Mouse (Mus musculus) liver, postnatal 0 days (tissue): ENCODE results near the gene Gipr. TPM values are rescaled to one million over a fixed set of nuclear protein-coding genes. Genes with fewer than 3 reads are reported as not detected.

Source experiments
- ATAC-seq: fragments of 200-750 bp; cut with Nextera tagmentation; 2 replicates; pipeline ENCODE4 v1.8.0; 2017; ENCODE audit warnings: mild to moderate bottlenecking, moderate library complexity
- DNase-seq: peaks from one replicate; pipeline ENCODE4 v3.0.0-alpha.2; 2016
- H3K27ac ChIP-seq: fragments of 300-500 bp; sonication (generic); 2 replicates; pipeline ENCODE4 v1.5.1; 2014; ENCODE audit warnings: antibody characterized with exemption, moderate library complexity, mild to moderate bottlenecking, low read depth
- H3K27me3 ChIP-seq: fragments of 300-500 bp; sonication (generic); 2 replicates; pipeline ENCODE4 v1.6.1; 2014; ENCODE audit warnings: low read length, control low read depth, mixed read lengths; ENCODE audit not compliant: insufficient read depth
- H3K36me3 ChIP-seq: fragments of 300-500 bp; sonication (generic); replicated peaks from 2 replicates; pipeline ENCODE4 v1.6.1; 2014; ENCODE audit warnings: mild to moderate bottlenecking, control low read depth, low read length, moderate library complexity, mixed read lengths; ENCODE audit not compliant: insufficient read depth
- H3K4me1 ChIP-seq: fragments of 300-500 bp; sonication (generic); 2 replicates; pipeline ENCODE4 v1.6.1; 2014; ENCODE audit warnings: antibody characterized with exemption, mild to moderate bottlenecking, control low read depth; ENCODE audit not compliant: insufficient read depth
- H3K4me2 ChIP-seq: fragments of 300-500 bp; sonication (generic); 2 replicates; pipeline ENCODE4 v1.6.1; 2014; ENCODE audit warnings: low read depth, mild to moderate bottlenecking, low read length, moderate library complexity, mixed read lengths
- H3K4me3 ChIP-seq: fragments of 300-500 bp; sonication (generic); 2 replicates; pipeline ENCODE4 v1.5.1; 2014; ENCODE audit warnings: low read depth, low read length
- H3K9ac ChIP-seq: fragments of 300-500 bp; sonication (generic); replicated peaks from 2 replicates; pipeline ENCODE4 v1.6.1; 2014; ENCODE audit warnings: mild to moderate bottlenecking, moderate library complexity
- H3K9me3 ChIP-seq: fragments of 300-500 bp; sonication (generic); 2 replicates; pipeline ENCODE4 v1.6.1; 2016; ENCODE audit warnings: mild to moderate bottlenecking, control low read depth, low read length, mixed read lengths
- CTCF ChIP-seq: sonication (generic); IDR thresholded peaks from 2 replicates; pipeline ENCODE4 v1.5.1; 2016; ENCODE audit warnings: antibody characterized with exemption, low read depth
- EP300 ChIP-seq: IDR thresholded peaks from 2 replicates; pipeline ENCODE4 v1.6.1; 2016; ENCODE audit warnings: antibody characterized with exemption, low read depth, mild to moderate bottlenecking
- WGBS: fragments of 180-500 bp; shearing (Covaris S2); extraction: QIAGEN DNeasy Blood & Tissue Kit; methylation state at CpG from one replicate; pipeline ENCODE4 v1.1.7; 2014; ENCODE audit not compliant: insufficient replicate concordance; 5-methylcytosine and 5-hydroxymethylcytosine counted together
- polyA plus RNA-seq: library from polyadenylated mRNA; unstranded; fragments of >200 nt; fragmentation: Nextera tagmentation; extraction: Ambion mirVana; gene quantifications from 2 replicates; pipeline ENCODE4 v1.2.1, GENCODE M21; 2015

The Gipr gene
- polyA plus RNA-seq, 1 experiment from 2014 or later: 0.04 TPM

- H3K27me3 ChIP-seq: no peaks in the 10 kb centered on the region
- no peak for TF ChIP-seq EP300
- TF ChIP-seq CTCF: no peak
- H3K36me3 ChIP-seq: peaks cover 36% of the 10 kb centered on the region
- H3K4me3 ChIP-seq: no peak overlapping the region
- no peak overlapping the region for H3K9ac ChIP-seq
- DNase-seq: no peak
- no peak for ATAC-seq
- no peak overlapping the region for H3K4me2 ChIP-seq
- H3K4me1 ChIP-seq: peaks cover 6% of the 10 kb centered on the region
- H3K9me3 ChIP-seq: no peaks in the 10 kb centered on the region
- 85% methylated on average over 13 of the region's 13 CpGs for WGBS
- no peak overlapping the region for H3K27ac ChIP-seq
Observed at GRCm38 (mm10) chr7:19136168-19136567, 29.8 kb downstream of the Gipr start.

DNA sequence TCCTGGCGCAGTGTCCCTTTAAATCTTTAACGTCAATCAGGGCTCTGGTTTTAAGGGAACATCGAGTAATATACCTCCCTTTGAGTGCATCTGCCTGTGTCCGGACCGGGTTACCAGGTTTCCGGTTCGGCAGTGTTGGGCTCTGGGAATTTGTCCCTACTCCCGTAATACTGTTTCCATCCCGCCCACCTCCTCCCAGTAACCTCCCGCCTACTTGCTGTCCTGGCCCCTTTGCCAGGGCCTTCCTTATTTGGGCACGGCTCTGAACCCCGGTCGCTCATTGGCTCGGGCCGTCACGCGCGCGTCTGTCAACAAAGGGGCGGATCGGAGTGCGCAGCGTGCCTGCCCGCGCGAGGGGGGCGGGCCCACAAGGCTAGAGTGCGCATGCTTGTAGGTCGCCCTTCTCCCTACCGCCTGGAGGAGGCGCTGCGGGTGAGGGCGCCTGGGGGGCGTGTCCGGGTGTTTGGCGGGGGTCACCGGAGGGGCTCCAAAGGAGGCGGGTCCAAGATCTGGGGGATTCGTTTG is 34.5 kb downstream of the Gipr start:
- Histone ChIP-seq H3K27ac (peak overlapping the region; percentile 24; the same call in 1 of the 2 replicates), H3K4me3 (peak overlapping the region; percentile 56), H3K27me3 (no peaks in the 10 kb centered on the region), H3K9ac (peak overlapping the region; percentile 55), H3K4me2 (peak overlapping the region; percentile 82), H3K9me3 (no peaks in the 10 kb centered on the region), H3K4me1 (peaks cover 6% of the 10 kb centered on the region), H3K36me3 (peaks cover 13% of the 10 kb centered on the region)
- TF ChIP-seq CTCF (peak; percentile 86), EP300 (no peak)
- DNase-seq (peak; percentile 95), ATAC-seq (peak; percentile 99)
- WGBS: 3% methylated on average over 39 of the region's 39 CpGs

GRCm38 (mm10) chr7:19130657-19131056 is 35.3 kb downstream of the Gipr start:
- H3K4me3 ChIP-seq: peak overlapping the region; percentile 56; the same call in 1 of the 2 replicates
- no peak for DNase-seq
- H3K4me1 ChIP-seq: peaks cover 6% of the 10 kb centered on the region
- 27% methylated on average over 4 of the region's 4 CpGs for WGBS
- no peak for ATAC-seq
- H3K9me3 ChIP-seq: no peaks in the 10 kb centered on the region
- peak overlapping the region; percentile 19; the same call in 1 of the 2 replicates for H3K27ac ChIP-seq
- peak overlapping the region; percentile 82 for H3K4me2 ChIP-seq
- no peak overlapping the region for H3K9ac ChIP-seq
- H3K27me3 ChIP-seq: no peaks in the 10 kb centered on the region
- peaks cover 6% of the 10 kb centered on the region for H3K36me3 ChIP-seq
- TF ChIP-seq EP300 (no peak), CTCF (peak; percentile 30)

DNA sequence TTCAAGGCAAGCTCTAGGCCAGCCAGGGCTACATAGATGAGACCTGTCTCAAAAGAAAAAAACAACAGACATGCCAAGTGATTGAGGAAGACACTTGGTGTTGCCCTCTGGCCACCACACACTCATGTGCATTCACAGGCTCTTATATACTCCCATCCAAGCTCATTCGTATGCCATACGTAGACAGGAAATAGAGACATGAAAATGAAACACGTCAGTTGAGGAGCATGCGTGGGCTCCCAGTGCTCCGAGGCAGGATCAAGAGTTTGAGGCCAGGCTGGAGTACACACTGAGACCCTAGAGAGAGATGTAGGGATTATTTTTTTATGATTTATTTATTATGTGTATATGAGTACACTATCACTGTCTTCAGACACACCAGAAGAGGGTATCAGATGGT is 36.5 kb downstream of the Gipr start:
- Histone ChIP-seq H3K9me3 (no peaks in the 10 kb centered on the region), H3K4me2 (no peak overlapping the region)

GRCm38 (mm10) chr7:19127744-19128143 is 38.2 kb downstream of the Gipr start:
- TF ChIP-seq EP300 (no peak), CTCF (no peak)
- Histone ChIP-seq H3K27ac (no peak overlapping the region), H3K4me3 (no peak overlapping the region), H3K4me1 (peaks cover 6% of the 10 kb centered on the region), H3K4me2 (no peak overlapping the region), H3K27me3 (no peaks in the 10 kb centered on the region), H3K9ac (no peak overlapping the region), H3K36me3 (0 out of 2 replicates have a peak, but pooled peaks cover 2% of the 10 kb centered on the region), H3K9me3 (no peaks in the 10 kb centered on the region)
- ATAC-seq (no peak), DNase-seq (no peak)
- 88% methylated on average over 5 of the region's 5 CpGs for WGBS

More for the DNA sequence above, 36.5 kb downstream of the Gipr start:
- WGBS: 89% methylated on average over 5 of the region's 5 CpGs
- no peak overlapping the region for H3K9ac ChIP-seq
- no peak overlapping the region for H3K4me3 ChIP-seq
- peaks cover 6% of the 10 kb centered on the region for H3K4me1 ChIP-seq
- H3K36me3 ChIP-seq: 0 out of 2 replicates have a peak, but pooled peaks cover 2% of the 10 kb centered on the region
- no peak for TF ChIP-seq CTCF
- DNase-seq: no peak
- H3K27ac ChIP-seq: no peak overlapping the region
- no peaks in the 10 kb centered on the region for H3K27me3 ChIP-seq
- ATAC-seq: no peak

DNA sequence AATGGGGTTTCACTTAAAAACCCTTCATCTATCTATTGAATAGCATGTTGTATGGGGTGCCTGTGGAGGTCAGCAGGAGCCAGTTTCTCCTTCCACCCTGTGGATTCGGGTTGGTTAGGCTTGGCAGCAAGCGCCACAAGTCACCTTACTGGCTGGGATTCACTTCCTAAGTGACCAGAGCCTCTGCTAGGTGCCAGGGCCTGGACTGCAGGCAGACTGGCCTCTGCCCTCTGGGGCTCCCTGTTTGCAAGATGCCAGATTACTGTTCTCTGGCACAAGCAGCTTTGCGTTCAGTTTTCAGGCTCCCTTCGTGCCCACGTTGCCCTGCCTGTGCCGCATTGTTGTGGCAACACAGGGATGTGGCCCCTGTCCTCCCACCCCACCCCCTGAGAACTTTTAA is 41.2 kb downstream of the Gipr start:
- WGBS: 83% methylated on average over 6 of the region's 6 CpGs
- Histone ChIP-seq H3K9me3 (no peaks in the 10 kb centered on the region), H3K27ac (no peak overlapping the region), H3K4me1 (peaks cover 14% of the 10 kb centered on the region), H3K9ac (no peak overlapping the region), H3K4me3 (no peak overlapping the region), H3K27me3 (no peaks in the 10 kb centered on the region), H3K36me3 (0 out of 2 replicates have a peak, but pooled peaks cover 2% of the 10 kb centered on the region), H3K4me2 (no peak overlapping the region)
- no peak for DNase-seq
- no peak for ATAC-seq
- TF ChIP-seq EP300 (no peak), CTCF (no peak)

- no peak for ATAC-seq
- Histone ChIP-seq H3K9me3 (no peaks in the 10 kb centered on the region), H3K27ac (no peak overlapping the region), H3K4me3 (no peak overlapping the region), H3K4me1 (peaks cover 21% of the 10 kb centered on the region), H3K36me3 (no peaks in the 10 kb centered on the region), H3K27me3 (no peaks in the 10 kb centered on the region), H3K4me2 (no peak overlapping the region), H3K9ac (no peak overlapping the region)
- 79% methylated on average over 4 of the region's 4 CpGs for WGBS
- TF ChIP-seq EP300 (no peak), CTCF (no peak)
- no peak for DNase-seq
Observed at GRCm38 (mm10) chr7:19121686-19122085, 44.2 kb downstream of the Gipr start.
